Mouse (Mus musculus) embryonic facial prominence, embryonic 14.5 days (tissue): ENCODE measurements at regions not wholly inside any gene's neighbourhood (a gene's known extent, or its start where the extent isn't known, plus 50 kb on each side); places are given as distances from the start of the nearest gene placed in this dataset.

Source experiments
- ATAC-seq: fragments of 200-750 bp; cut with Nextera tagmentation; 2 replicates; pipeline ENCODE4 v1.8.0; 2017; ENCODE audit warnings: low read depth, moderate number of reproducible peaks, moderate TSS enrichment
- DNase-seq: peaks from one replicate; pipeline ENCODE4 v3.0.0-alpha.2; 2015; ENCODE audit warnings: low spot score
- H3K27ac ChIP-seq: fragments of 300-500 bp; sonication (generic); replicated peaks from 2 replicates; pipeline ENCODE4 v1.5.1; 2014; ENCODE audit warnings: low read depth, mild to moderate bottlenecking, low read length, moderate library complexity
- H3K27me3 ChIP-seq: fragments of 300-500 bp; sonication (generic); replicated peaks from 2 replicates; pipeline ENCODE4 v1.6.1; 2014; ENCODE audit warnings: low read length; ENCODE audit not compliant: control insufficient read depth, insufficient read depth
- H3K36me3 ChIP-seq: fragments of 300-500 bp; sonication (generic); 2 replicates; pipeline ENCODE4 v1.6.1; 2014; ENCODE audit warnings: low read length, mixed read lengths; ENCODE audit not compliant: control insufficient read depth, insufficient read depth
- H3K4me1 ChIP-seq: fragments of 300-500 bp; sonication (generic); 2 replicates; pipeline ENCODE4 v1.6.1; 2014; ENCODE audit warnings: antibody characterized with exemption, low read length; ENCODE audit not compliant: control insufficient read depth, insufficient read depth
- H3K4me2 ChIP-seq: fragments of 300-500 bp; sonication (generic); 2 replicates; pipeline ENCODE4 v1.6.1; 2014; ENCODE audit warnings: low read depth, mild to moderate bottlenecking, low read length, moderate library complexity, mixed read lengths
- H3K4me3 ChIP-seq: fragments of 300-500 bp; sonication (generic); 2 replicates; pipeline ENCODE4 v1.5.1; 2014; ENCODE audit warnings: low read depth, mild to moderate bottlenecking, low read length
- H3K9ac ChIP-seq: fragments of 300-500 bp; sonication (generic); 2 replicates; pipeline ENCODE4 v1.6.1; 2014; ENCODE audit warnings: low read depth, mild to moderate bottlenecking, low read length, moderate library complexity, mixed read lengths
- H3K9me3 ChIP-seq: fragments of 300-500 bp; sonication (generic); 2 replicates; pipeline ENCODE4 v1.6.1; 2016; ENCODE audit warnings: low read length; ENCODE audit not compliant: control insufficient read depth
- WGBS: fragments of 180-500 bp; shearing (Covaris S2); extraction: QIAGEN DNeasy Blood & Tissue Kit; methylation state at CpG from one replicate; pipeline ENCODE4 v1.1.7; 2014; 5-methylcytosine and 5-hydroxymethylcytosine counted together

GRCm38 (mm10) chr6:31113558-31114326 is 154.9 kb upstream of the Klf14 start:
- H3K36me3 ChIP-seq = no peaks in the 10 kb centered on the region
- H3K4me2 ChIP-seq = no peak overlapping the region
- H3K4me1 ChIP-seq = peaks cover 8% of the 10 kb centered on the region; the same call in 1 of the 2 replicates
- DNase-seq (no peak), ATAC-seq (no peak)
- no peak overlapping the region for H3K4me3 ChIP-seq
- H3K27me3 ChIP-seq = no peaks in the 10 kb centered on the region
- peaks cover 9% of the 10 kb centered on the region for H3K9me3 ChIP-seq
- H3K9ac ChIP-seq = no peak overlapping the region
- WGBS = 91% methylated on average over 21 of the region's 21 CpGs
- H3K27ac ChIP-seq = no peak overlapping the region

GRCm38 (mm10) chr6:31114336-31115335 is 155.8 kb upstream of the Klf14 start:
- 66% methylated on average over 19 of the region's 19 CpGs for WGBS
- no peaks in the 10 kb centered on the region for H3K9me3 ChIP-seq
- H3K36me3 ChIP-seq = no peaks in the 10 kb centered on the region
- ATAC-seq (no peak), DNase-seq (no peak)
- no peak overlapping the region for H3K4me2 ChIP-seq
- peaks cover 8% of the 10 kb centered on the region; the same call in 1 of the 2 replicates for H3K4me1 ChIP-seq
- H3K4me3 ChIP-seq = no peak overlapping the region
- H3K27ac ChIP-seq = no peak overlapping the region
- H3K27me3 ChIP-seq = no peaks in the 10 kb centered on the region
- no peak overlapping the region for H3K9ac ChIP-seq

GRCm38 (mm10) chr6:31115566-31115965 is 156.7 kb upstream of the Klf14 start:
- Histone ChIP-seq H3K9me3 (no peaks in the 10 kb centered on the region), H3K9ac (no peak overlapping the region), H3K27me3 (no peaks in the 10 kb centered on the region), H3K4me1 (peaks cover 8% of the 10 kb centered on the region; the same call in 1 of the 2 replicates), H3K4me2 (no peak overlapping the region), H3K27ac (no peak overlapping the region), H3K36me3 (no peaks in the 10 kb centered on the region), H3K4me3 (no peak overlapping the region)
- ATAC-seq (no peak), DNase-seq (no peak)
- 79% methylated on average over 4 of the region's 4 CpGs for WGBS

- no peaks in the 10 kb centered on the region for H3K27me3 ChIP-seq
- H3K9ac ChIP-seq = no peak overlapping the region
- no peaks in the 10 kb centered on the region for H3K36me3 ChIP-seq
- 52% methylated on average over 6 of the region's 6 CpGs for WGBS
- H3K4me3 ChIP-seq = no peak overlapping the region
- H3K9me3 ChIP-seq = no peaks in the 10 kb centered on the region
- ATAC-seq = no peak
- H3K27ac ChIP-seq = no peak overlapping the region
- DNase-seq = peak; percentile 26
- peaks cover 11% of the 10 kb centered on the region; the same call in 1 of the 2 replicates for H3K4me1 ChIP-seq
- no peak overlapping the region for H3K4me2 ChIP-seq
These were observed 157.5 kb upstream of the Klf14 start for GRCm38 (mm10) chr6:31116365-31116764.

GRCm38 (mm10) chr6:31117666-31118065 is 158.8 kb upstream of the Klf14 start:
- no peak overlapping the region for H3K4me2 ChIP-seq
- WGBS = 92% methylated on average over 12 of the region's 12 CpGs
- H3K27ac ChIP-seq = no peak overlapping the region
- ATAC-seq = no peak
- DNase-seq = no peak
- no peaks in the 10 kb centered on the region for H3K36me3 ChIP-seq
- no peaks in the 10 kb centered on the region for H3K27me3 ChIP-seq
- H3K4me3 ChIP-seq = no peak overlapping the region
- H3K9ac ChIP-seq = no peak overlapping the region
- H3K9me3 ChIP-seq = no peaks in the 10 kb centered on the region
- H3K4me1 ChIP-seq = peaks cover 17% of the 10 kb centered on the region

GRCm38 (mm10) chr6:31121008-31121407 is 162.1 kb upstream of the Klf14 start:
- Histone ChIP-seq H3K9ac (no peak overlapping the region), H3K4me3 (no peak overlapping the region), H3K4me1 (peaks cover 13% of the 10 kb centered on the region; the same call in 1 of the 2 replicates), H3K4me2 (no peak overlapping the region), H3K9me3 (no peaks in the 10 kb centered on the region), H3K27me3 (no peaks in the 10 kb centered on the region), H3K36me3 (no peaks in the 10 kb centered on the region), H3K27ac (peak overlapping the region; percentile 36; the same call in 1 of the 2 replicates)
- DNase-seq (peak; percentile 62), ATAC-seq (no peak)
- WGBS = 48% methylated on average over 8 of the region's 8 CpGs

GRCm38 (mm10) chr6:31122895-31123294 is 164.0 kb upstream of the Klf14 start:
- ATAC-seq = no peak
- no peaks in the 10 kb centered on the region for H3K36me3 ChIP-seq
- no peak overlapping the region for H3K9ac ChIP-seq
- H3K27me3 ChIP-seq = no peaks in the 10 kb centered on the region
- no peak for DNase-seq
- 86% methylated on average over 5 of the region's 5 CpGs for WGBS
- H3K4me1 ChIP-seq = peaks cover 9% of the 10 kb centered on the region; the same call in 1 of the 2 replicates
- H3K4me2 ChIP-seq = no peak overlapping the region
- no peak overlapping the region for H3K27ac ChIP-seq
- no peak overlapping the region for H3K4me3 ChIP-seq
- H3K9me3 ChIP-seq = no peaks in the 10 kb centered on the region

- 64% methylated on average over 4 of the region's 4 CpGs for WGBS
- H3K27ac ChIP-seq = no peak overlapping the region
- no peak overlapping the region for H3K4me2 ChIP-seq
- no peaks in the 10 kb centered on the region for H3K27me3 ChIP-seq
- H3K4me3 ChIP-seq = no peak overlapping the region
- no peaks in the 10 kb centered on the region for H3K9me3 ChIP-seq
- no peaks in the 10 kb centered on the region for H3K36me3 ChIP-seq
- DNase-seq = no peak
- no peak for ATAC-seq
- no peak overlapping the region for H3K9ac ChIP-seq
- peaks cover 9% of the 10 kb centered on the region; the same call in 1 of the 2 replicates for H3K4me1 ChIP-seq
These were observed 164.6 kb upstream of the Klf14 start for GRCm38 (mm10) chr6:31123342-31123990.
